Mouse (Mus musculus) forebrain, postnatal 0 days (tissue): ENCODE data around the gene Wwox. TPM values are rescaled to one million over a fixed set of nuclear protein-coding genes. Genes with fewer than 3 reads are reported as not detected.

ENCODE experiments used
- ATAC-seq: fragments of 200-750 bp; cut with Nextera tagmentation; 2 replicates; pipeline ENCODE4 v1.8.0; 2017; ENCODE audit warnings: mild to moderate bottlenecking, moderate library complexity
- DNase-seq: peaks from one replicate; pipeline ENCODE4 v3.0.0-alpha.2; 2015
- H3K27ac ChIP-seq: fragments of 300-500 bp; sonication (generic); 2 replicates; pipeline ENCODE4 v1.5.1; 2014; ENCODE audit warnings: low read depth, mild to moderate bottlenecking, antibody characterized with exemption, low read length, moderate library complexity, mixed read lengths
- H3K27me3 ChIP-seq: fragments of 300-500 bp; sonication (generic); 2 replicates; pipeline ENCODE4 v1.6.1; 2014; ENCODE audit warnings: mild to moderate bottlenecking, low read length, mixed read lengths; ENCODE audit not compliant: insufficient read depth
- H3K36me3 ChIP-seq: fragments of 300-500 bp; sonication (generic); 2 replicates; pipeline ENCODE4 v1.6.1; 2014; ENCODE audit warnings: mild to moderate bottlenecking, moderate library complexity; ENCODE audit not compliant: insufficient read depth
- H3K4me1 ChIP-seq: fragments of 300-500 bp; sonication (generic); 2 replicates; pipeline ENCODE4 v1.6.1; 2014; ENCODE audit warnings: antibody characterized with exemption; ENCODE audit not compliant: insufficient read depth
- H3K4me2 ChIP-seq: fragments of 300-500 bp; sonication (generic); 2 replicates; pipeline ENCODE4 v1.6.1; 2014; ENCODE audit warnings: low read depth, mild to moderate bottlenecking, moderate library complexity
- H3K4me3 ChIP-seq: fragments of 300-500 bp; sonication (generic); 2 replicates; pipeline ENCODE4 v1.5.1; 2014; ENCODE audit warnings: low read depth, low read length, mixed read lengths
- H3K9ac ChIP-seq: fragments of 300-500 bp; sonication (generic); 2 replicates; pipeline ENCODE4 v1.6.1; 2014; ENCODE audit warnings: mild to moderate bottlenecking
- H3K9me3 ChIP-seq: fragments of 300-500 bp; sonication (generic); 2 replicates; pipeline ENCODE4 v1.6.1; 2016; ENCODE audit warnings: low read length
- CTCF ChIP-seq: sonication (generic); IDR thresholded peaks from 2 replicates; pipeline ENCODE4 v1.5.1; 2016; ENCODE audit warnings: antibody characterized with exemption, control low read depth, low read depth
- WGBS: fragments of 180-500 bp; shearing (Covaris S2); extraction: QIAGEN DNeasy Blood & Tissue Kit; methylation state at CpG from one replicate; pipeline ENCODE4 v1.1.7; 2014; 5-methylcytosine and 5-hydroxymethylcytosine counted together
- polyA plus RNA-seq: library from polyadenylated mRNA; unstranded; fragments of >200 nt; fragmentation: Nextera tagmentation; extraction: Ambion mirVana; gene quantifications from 2 replicates; pipeline ENCODE4 v1.2.1, GENCODE M21; 2015
- total RNA-seq: library from RNA; depleted of rRNA; stranded (reverse); fragments of >200 nt; gene quantifications from 2 replicates; pipeline ENCODE4 v1.2.3, GENCODE M21; 2014

The Wwox gene
- total and polyA plus RNA-seq, 2 experiments from 2014 or later: 13.2 to 17.3 TPM

DNA sequence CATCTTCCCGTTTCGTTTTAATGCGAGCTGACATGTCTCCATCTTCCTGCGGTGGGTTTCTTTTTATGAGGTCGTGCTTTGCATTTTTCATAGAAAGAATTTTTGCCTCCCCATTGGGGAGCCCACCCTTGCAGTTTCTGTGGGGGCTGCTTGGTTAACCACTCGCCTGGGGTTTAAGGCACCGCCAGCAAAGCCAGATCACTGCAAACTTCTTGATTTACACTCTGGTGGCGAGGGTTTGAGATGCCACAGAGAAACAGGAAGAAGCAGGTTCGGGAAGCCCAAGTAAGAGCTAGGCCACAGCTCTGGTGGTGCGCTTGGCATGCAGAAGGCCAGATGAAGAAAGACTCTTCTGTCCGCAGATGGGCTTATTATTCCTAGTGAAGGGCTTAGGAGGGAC, 789.4 kb downstream of the Wwox start:
- ATAC-seq (no peak), DNase-seq (no peak)
- Histone ChIP-seq H3K27me3 (no peaks in the 10 kb centered on the region), H3K4me1 (no peaks in the 10 kb centered on the region), H3K9ac (no peak overlapping the region), H3K27ac (no peak overlapping the region), H3K9me3 (no peaks in the 10 kb centered on the region), H3K36me3 (no peaks in the 10 kb centered on the region), H3K4me2 (no peak overlapping the region), H3K4me3 (no peak overlapping the region)
- TF ChIP-seq CTCF: no peak
- WGBS: 77% methylated on average over 11 of the region's 11 CpGs

DNA sequence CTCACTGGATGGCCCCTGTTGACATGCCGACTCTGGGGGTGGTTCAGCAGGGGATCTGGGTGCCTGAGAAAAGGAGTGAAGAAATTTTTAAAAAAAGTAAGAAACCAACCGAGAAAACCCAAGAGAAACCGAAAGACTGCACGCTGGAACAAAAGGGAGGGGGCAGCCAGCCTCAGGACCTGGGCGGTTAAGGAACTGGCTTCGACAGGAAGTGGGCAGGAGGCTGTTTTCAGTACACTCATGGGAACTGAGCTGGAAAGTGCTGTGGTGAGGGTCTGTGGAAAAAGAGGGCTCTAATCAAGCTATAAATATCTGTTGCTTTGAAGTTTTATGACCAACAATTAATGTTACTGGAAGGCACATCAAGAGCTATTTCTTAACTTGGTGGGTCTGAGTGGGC, 794.6 kb downstream of the Wwox start:
- 87% methylated on average over 6 of the region's 6 CpGs for WGBS
- DNase-seq (no peak), ATAC-seq (no peak)
- no peak for TF ChIP-seq CTCF
- no peak overlapping the region for H3K9ac ChIP-seq
- H3K4me3 ChIP-seq: no peak overlapping the region
- H3K4me1 ChIP-seq: no peaks in the 10 kb centered on the region
- no peaks in the 10 kb centered on the region for H3K9me3 ChIP-seq
- no peak overlapping the region for H3K27ac ChIP-seq
- no peak overlapping the region for H3K4me2 ChIP-seq
- H3K36me3 ChIP-seq: no peaks in the 10 kb centered on the region
- H3K27me3 ChIP-seq: no peaks in the 10 kb centered on the region

- Histone ChIP-seq H3K27ac (no peak overlapping the region), H3K9ac (no peak overlapping the region), H3K4me3 (no peak overlapping the region), H3K36me3 (no peaks in the 10 kb centered on the region), H3K4me2 (no peak overlapping the region), H3K9me3 (no peaks in the 10 kb centered on the region), H3K27me3 (no peaks in the 10 kb centered on the region), H3K4me1 (no peaks in the 10 kb centered on the region)
- no peak for TF ChIP-seq CTCF
- WGBS: 23% methylated on average over 9 of the region's 9 CpGs
- DNase-seq: no peak
- no peak for ATAC-seq
These were observed 798.1 kb downstream of the Wwox start for GRCm38 (mm10) chr8:115237596-115237995.

DNA sequence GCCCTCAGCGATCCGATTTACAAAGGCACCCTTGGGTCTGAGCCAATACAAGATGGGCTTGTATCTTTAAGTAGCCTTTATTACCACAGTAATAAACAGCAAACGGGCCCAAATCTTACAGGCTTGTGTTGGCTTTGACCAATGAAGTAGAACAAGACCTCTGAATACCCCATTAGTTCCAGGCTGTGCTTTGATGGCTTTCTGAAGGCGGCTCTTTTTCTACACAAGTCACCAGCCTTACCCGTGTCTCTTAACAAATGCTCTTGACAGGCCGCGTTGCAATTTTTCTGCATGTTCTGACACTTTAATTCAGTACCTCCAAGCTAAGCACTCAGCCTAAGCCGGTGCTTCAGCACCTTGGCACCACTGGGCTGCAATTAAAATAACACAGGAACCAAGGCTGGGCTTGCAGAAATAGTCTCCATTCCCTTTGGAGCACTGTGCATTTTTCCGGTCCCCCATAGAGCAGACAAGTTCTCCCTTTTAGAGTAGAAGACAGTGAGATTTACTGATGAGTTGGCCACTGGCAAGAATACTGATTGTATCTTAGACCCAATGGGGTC, 804.1 kb downstream of the Wwox start:
- Histone ChIP-seq H3K9me3 (no peaks in the 10 kb centered on the region), H3K27me3 (0 out of 2 replicates have a peak, but pooled peaks cover 4% of the 10 kb centered on the region), H3K4me1 (no peaks in the 10 kb centered on the region), H3K4me2 (no peak overlapping the region), H3K27ac (no peak overlapping the region), H3K9ac (no peak overlapping the region), H3K4me3 (no peak overlapping the region), H3K36me3 (no peaks in the 10 kb centered on the region)
- WGBS: 20% methylated on average over 9 of the region's 9 CpGs
- TF ChIP-seq CTCF: no peak
- DNase-seq (no peak), ATAC-seq (no peak)

DNA sequence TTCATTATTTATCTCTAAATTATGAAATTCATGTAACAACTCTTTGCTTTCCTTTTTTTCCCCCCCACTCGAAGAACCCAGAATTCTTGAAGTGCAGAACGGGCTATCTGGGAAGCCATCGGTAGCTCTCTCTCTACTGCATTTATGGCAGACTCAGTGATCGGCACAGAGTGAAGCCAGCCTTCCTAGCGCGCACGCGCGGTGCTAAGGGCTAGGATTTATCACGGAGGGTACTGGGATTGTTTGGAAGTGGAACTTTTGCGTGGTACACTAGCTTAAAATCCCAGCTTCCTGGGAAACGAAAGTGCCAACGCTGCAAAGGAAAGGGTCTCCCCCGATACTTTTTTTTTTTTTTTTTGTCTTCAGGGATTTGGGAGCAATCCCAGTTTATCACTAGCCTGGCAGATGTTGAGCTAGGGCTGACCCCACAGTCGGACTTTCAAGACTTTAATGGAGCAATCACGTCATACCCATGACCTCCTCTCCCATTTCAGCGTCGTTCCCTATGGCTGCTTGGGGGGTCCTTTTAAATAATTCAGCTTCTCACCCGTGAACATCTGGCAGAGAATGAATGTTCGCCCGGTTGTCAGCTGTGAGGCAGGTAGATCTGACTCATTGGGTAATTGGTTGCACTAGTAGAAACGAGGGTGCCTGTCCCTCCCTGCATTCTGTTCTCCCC, 810.4 kb downstream of the Wwox start:
- H3K27ac ChIP-seq: no peak overlapping the region
- no peak for DNase-seq
- H3K4me3 ChIP-seq: no peak overlapping the region
- H3K36me3 ChIP-seq: no peaks in the 10 kb centered on the region
- TF ChIP-seq CTCF: no peak
- no peaks in the 10 kb centered on the region for H3K27me3 ChIP-seq
- H3K9me3 ChIP-seq: no peaks in the 10 kb centered on the region
- ATAC-seq: no peak
- H3K4me2 ChIP-seq: no peak overlapping the region
- no peak overlapping the region for H3K9ac ChIP-seq
- WGBS: 42% methylated on average over 22 of the region's 22 CpGs
- H3K4me1 ChIP-seq: no peaks in the 10 kb centered on the region

DNA sequence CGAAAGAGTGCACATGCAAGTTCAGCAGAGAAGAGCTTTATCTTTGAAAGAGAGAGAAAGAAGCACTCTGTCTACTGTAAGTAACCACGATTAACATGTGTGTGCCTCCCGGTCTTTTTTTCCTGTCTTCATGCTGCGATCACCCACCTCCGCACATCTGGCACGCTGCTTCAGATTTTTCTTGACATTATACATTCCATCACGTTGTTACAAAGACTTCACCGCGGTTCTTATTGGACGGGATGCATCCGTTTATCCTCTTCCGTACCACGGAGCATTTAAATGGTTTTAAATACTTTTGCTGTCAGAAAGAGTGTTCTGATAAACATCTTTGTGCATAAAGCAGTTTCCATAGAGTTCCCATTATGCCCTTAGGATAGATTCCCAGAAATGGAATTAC, 816.1 kb downstream of the Wwox start:
- H3K9ac ChIP-seq: no peak overlapping the region
- H3K9me3 ChIP-seq: no peaks in the 10 kb centered on the region
- H3K4me1 ChIP-seq: peaks cover 3% of the 10 kb centered on the region; the same call in 1 of the 2 replicates
- no peak for TF ChIP-seq CTCF
- H3K36me3 ChIP-seq: no peaks in the 10 kb centered on the region
- DNase-seq (no peak), ATAC-seq (no peak)
- H3K27ac ChIP-seq: no peak overlapping the region
- no peak overlapping the region for H3K4me3 ChIP-seq
- 80% methylated on average over 13 of the region's 13 CpGs for WGBS
- no peak overlapping the region for H3K4me2 ChIP-seq
- H3K27me3 ChIP-seq: no peaks in the 10 kb centered on the region; the same call in 1 of the 2 replicates

- H3K4me2 ChIP-seq: no peak overlapping the region
- no peak for DNase-seq
- no peaks in the 10 kb centered on the region for H3K9me3 ChIP-seq
- no peak for TF ChIP-seq CTCF
- no peak overlapping the region for H3K27ac ChIP-seq
- H3K36me3 ChIP-seq: no peaks in the 10 kb centered on the region
- no peak overlapping the region for H3K4me3 ChIP-seq
- H3K4me1 ChIP-seq: peaks cover 3% of the 10 kb centered on the region; the same call in 1 of the 2 replicates
- no peaks in the 10 kb centered on the region; the same call in 1 of the 2 replicates for H3K27me3 ChIP-seq
- no peak for ATAC-seq
- no peak overlapping the region for H3K9ac ChIP-seq
- WGBS: 93% methylated on average over 17 of the region's 17 CpGs
These were observed 818.0 kb downstream of the Wwox start for GRCm38 (mm10) chr8:115257417-115257816.
